Mouse (Mus musculus): ENCODE data around the gene Dlgap4.

- TF ChIP-seq CTCF (IDR thresholded peaks at IDR 0.05; ENCODE audit: borderline replicate concordance, control insufficient read depth, extremely low read depth, insufficient read depth, low read length, poor library complexity): no peak
- no peak for TF ChIP-seq POLR2A (IDR thresholded peaks at IDR 0.05; ENCODE audit: control insufficient read depth, extremely low read depth, insufficient read depth, low read length, poor library complexity)
These were observed 111.4 kb downstream of the Dlgap4 start for GRCm38 (mm10) chr2:156724871-156725270.

Data from thymus, adult 2 months (tissue).